Mouse (Mus musculus) liver, embryonic 14.5 days (tissue): Measurements from ENCODE around the gene Naglu.

Experiments used
- CTCF ChIP-seq: IDR thresholded peaks from 2 replicates; pipeline ENCODE4 v1.5.1; 2016; ENCODE audit warnings: antibody characterized with exemption, low read depth, control low read depth
- EP300 ChIP-seq: IDR thresholded peaks from 2 replicates; pipeline ENCODE4 v1.6.1; 2016; ENCODE audit warnings: antibody characterized with exemption, low read depth

GRCm38 (mm10) chr11:101094930-101095313 lies 25.1 kb downstream of the Naglu start:
- TF ChIP-seq EP300, result no peak
- no peak for TF ChIP-seq CTCF
